Mouse (Mus musculus): ENCODE results near the gene B3gat1. TPM values are rescaled to one million over a fixed set of nuclear protein-coding genes. Genes with fewer than 3 reads are reported as not detected.

B3gat1 gene
- polyA plus RNA-seq, 1 experiment from 2014 or later = 5.7 TPM

- WGBS = 55% methylated on average over 7 of the region's 7 CpGs
- DNase-seq (ENCODE audit: low spot score, missing footprints) (no peak), ATAC-seq (ENCODE audit: low FRiP score) (no peak)
- H3K4me1 ChIP-seq (ENCODE audit: control insufficient read depth, insufficient read depth, low read length) = no peaks in the 10 kb centered on the region
- no peak overlapping the region for H3K27ac ChIP-seq (ENCODE audit: low read depth, low read length)
- H3K9me3 ChIP-seq (ENCODE audit: control insufficient read depth, low read length) = no peaks in the 10 kb centered on the region
- no peak overlapping the region for H3K9ac ChIP-seq (ENCODE audit: low read length)
- no peak overlapping the region for H3K4me2 ChIP-seq
- no peak overlapping the region for H3K4me3 ChIP-seq (ENCODE audit: low read depth, low read length)
- no peaks in the 10 kb centered on the region for H3K36me3 ChIP-seq (ENCODE audit: control insufficient read depth, insufficient read depth, low read length)
- no peaks in the 10 kb centered on the region for H3K27me3 ChIP-seq (ENCODE audit: control insufficient read depth, insufficient read depth, low read length)
These were observed 11.8 kb upstream of the B3gat1 start for GRCm38 (mm10) chr9:26721771-26722170.

- ATAC-seq (ENCODE audit: low FRiP score) (no peak), DNase-seq (ENCODE audit: low spot score, missing footprints) (no peak)
- no peaks in the 10 kb centered on the region for H3K36me3 ChIP-seq (ENCODE audit: control insufficient read depth, insufficient read depth, low read length)
- 89% methylated on average over 3 of the region's 3 CpGs for WGBS
- no peaks in the 10 kb centered on the region for H3K4me1 ChIP-seq (ENCODE audit: control insufficient read depth, insufficient read depth, low read length)
- no peak overlapping the region for H3K4me2 ChIP-seq
- no peak overlapping the region for H3K9ac ChIP-seq (ENCODE audit: low read length)
- H3K4me3 ChIP-seq (ENCODE audit: low read depth, low read length) = no peak overlapping the region
- H3K27me3 ChIP-seq (ENCODE audit: control insufficient read depth, insufficient read depth, low read length) = no peaks in the 10 kb centered on the region
- H3K9me3 ChIP-seq (ENCODE audit: control insufficient read depth, low read length) = no peaks in the 10 kb centered on the region
- no peak overlapping the region for H3K27ac ChIP-seq (ENCODE audit: low read depth, low read length)
These were observed 7.8 kb upstream of the B3gat1 start for GRCm38 (mm10) chr9:26725709-26726108.

DNA sequence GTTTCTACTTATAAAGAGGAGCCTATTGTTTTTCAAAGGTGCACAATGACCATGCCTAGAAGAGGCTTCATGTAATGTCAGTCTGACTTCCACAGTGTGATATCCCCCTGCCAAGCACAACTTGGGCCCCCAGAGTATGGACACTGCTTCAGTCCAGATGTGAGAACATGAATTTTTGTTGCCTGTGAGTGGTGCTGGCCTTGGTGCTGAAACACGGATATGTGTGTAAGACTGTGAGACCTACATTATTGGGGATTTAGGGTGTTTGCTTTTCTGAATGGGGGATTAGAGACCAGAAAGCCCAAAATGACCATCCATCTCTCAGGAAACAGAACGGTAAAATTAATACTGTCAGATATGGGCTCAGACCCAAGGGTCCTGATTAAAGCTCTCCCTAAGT, 6.1 kb upstream of the B3gat1 start:
- Histone ChIP-seq H3K4me3 (ENCODE audit: low read depth, low read length) (no peak overlapping the region), H3K9ac (ENCODE audit: low read length) (no peak overlapping the region), H3K27ac (ENCODE audit: low read depth, low read length) (no peak overlapping the region), H3K27me3 (ENCODE audit: control insufficient read depth, insufficient read depth, low read length) (no peaks in the 10 kb centered on the region), H3K9me3 (ENCODE audit: control insufficient read depth, low read length) (no peaks in the 10 kb centered on the region), H3K4me1 (ENCODE audit: control insufficient read depth, insufficient read depth, low read length) (no peaks in the 10 kb centered on the region), H3K4me2 (no peak overlapping the region), H3K36me3 (ENCODE audit: control insufficient read depth, insufficient read depth, low read length) (no peaks in the 10 kb centered on the region)
- WGBS = 51% methylated on average over 2 of the region's 2 CpGs
- DNase-seq (ENCODE audit: low spot score, missing footprints) (peak; percentile 84), ATAC-seq (ENCODE audit: low FRiP score) (no peak)

DNA sequence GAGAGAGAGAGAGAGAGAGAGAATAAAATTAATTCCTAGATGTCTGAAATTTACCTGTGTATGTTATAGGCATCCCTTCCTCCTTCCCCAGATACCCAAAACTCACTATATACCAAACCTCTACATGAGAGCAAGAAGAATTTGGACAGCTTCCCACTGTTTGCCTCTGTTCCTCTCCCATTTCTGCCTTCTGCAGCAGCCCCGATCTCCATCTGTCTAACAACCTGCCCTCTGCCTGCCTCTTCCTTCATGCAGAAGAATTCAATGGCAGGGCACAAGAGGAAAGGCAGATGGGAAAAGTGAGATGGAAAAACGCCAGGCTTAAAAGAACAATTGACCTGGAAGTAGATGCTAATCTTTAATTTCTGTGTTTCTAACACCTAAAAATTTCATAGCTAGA, 5.0 kb upstream of the B3gat1 start:
- Histone ChIP-seq H3K27me3 (ENCODE audit: control insufficient read depth, insufficient read depth, low read length) (no peaks in the 10 kb centered on the region; the same call in 1 of the 2 replicates), H3K4me3 (ENCODE audit: low read depth, low read length) (no peak overlapping the region), H3K4me1 (ENCODE audit: control insufficient read depth, insufficient read depth, low read length) (no peaks in the 10 kb centered on the region; the same call in 1 of the 2 replicates), H3K9me3 (ENCODE audit: control insufficient read depth, low read length) (no peaks in the 10 kb centered on the region), H3K36me3 (ENCODE audit: control insufficient read depth, insufficient read depth, low read length) (no peaks in the 10 kb centered on the region), H3K4me2 (no peak overlapping the region), H3K27ac (ENCODE audit: low read depth, low read length) (no peak overlapping the region), H3K9ac (ENCODE audit: low read length) (no peak overlapping the region)
- 75% methylated on average over 2 of the region's 2 CpGs for WGBS
- DNase-seq (ENCODE audit: low spot score, missing footprints) = no peak
- ATAC-seq (ENCODE audit: low FRiP score) = no peak

DNA sequence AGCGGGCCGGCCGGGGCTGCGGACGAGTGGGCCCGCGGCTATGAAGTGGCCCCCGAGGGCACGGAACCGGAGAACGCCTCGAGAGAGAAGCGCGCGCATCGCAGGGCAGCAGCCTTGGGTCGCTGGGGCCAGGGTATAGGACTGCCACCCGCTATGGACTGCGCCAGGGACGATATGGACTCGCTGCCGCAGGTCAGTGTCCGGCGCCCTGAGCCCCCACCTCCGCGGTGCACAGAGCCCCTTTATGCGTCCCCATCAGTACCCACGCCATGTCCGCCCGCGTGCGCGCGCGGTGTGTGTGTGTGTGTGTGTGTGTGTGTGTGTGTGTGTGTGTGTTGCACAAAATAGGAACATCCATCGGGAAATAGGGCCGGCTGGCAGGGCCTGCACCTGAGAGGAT, 458 bp downstream of the B3gat1 start:
- H3K9ac ChIP-seq (ENCODE audit: low read length) = peak overlapping the region; percentile 86
- no peaks in the 10 kb centered on the region for H3K36me3 ChIP-seq (ENCODE audit: control insufficient read depth, insufficient read depth, low read length)
- DNase-seq (ENCODE audit: low spot score, missing footprints) = peak; percentile 93
- peak overlapping the region; percentile 92 for H3K4me2 ChIP-seq
- H3K4me3 ChIP-seq (ENCODE audit: low read depth, low read length) = peak overlapping the region; percentile 72
- H3K27ac ChIP-seq (ENCODE audit: low read depth, low read length) = no peak overlapping the region; the same call in 1 of the 2 replicates
- peak; percentile 80 for ATAC-seq (ENCODE audit: low FRiP score)
- no peaks in the 10 kb centered on the region; the same call in none of the 2 replicates for H3K4me1 ChIP-seq (ENCODE audit: control insufficient read depth, insufficient read depth, low read length)
- H3K27me3 ChIP-seq (ENCODE audit: control insufficient read depth, insufficient read depth, low read length) = peaks cover 3% of the 10 kb centered on the region; the same call in 1 of the 2 replicates
- under 1% methylated on average over 32 of the region's 37 CpGs for WGBS
- no peaks in the 10 kb centered on the region for H3K9me3 ChIP-seq (ENCODE audit: control insufficient read depth, low read length)

DNA sequence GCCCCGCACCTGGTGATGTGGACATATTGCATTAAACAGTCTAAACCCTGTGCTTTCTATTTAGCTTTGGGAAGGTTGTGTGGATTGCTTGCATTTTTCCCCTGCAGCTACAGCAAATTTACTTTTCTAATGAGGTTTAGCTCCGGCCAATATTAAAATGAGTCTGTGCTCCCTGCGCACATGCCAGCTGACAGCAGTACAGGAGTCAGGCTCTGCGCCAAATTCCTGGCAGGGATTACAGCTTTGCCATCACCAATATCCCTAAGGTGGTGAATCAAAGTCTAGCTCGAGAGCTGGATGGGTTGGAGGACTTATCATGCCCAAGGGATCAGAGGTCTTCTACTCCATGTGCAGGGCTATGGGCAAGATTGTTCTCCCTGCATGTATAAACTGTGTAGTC, 3.6 kb downstream of the B3gat1 start:
- H3K4me2 ChIP-seq = no peak overlapping the region
- no peaks in the 10 kb centered on the region for H3K36me3 ChIP-seq (ENCODE audit: control insufficient read depth, insufficient read depth, low read length)
- no peak overlapping the region for H3K27ac ChIP-seq (ENCODE audit: low read depth, low read length)
- H3K4me3 ChIP-seq (ENCODE audit: low read depth, low read length) = no peak overlapping the region
- WGBS = 79% methylated on average over 5 of the region's 5 CpGs
- H3K27me3 ChIP-seq (ENCODE audit: control insufficient read depth, insufficient read depth, low read length) = peaks cover 3% of the 10 kb centered on the region; the same call in 1 of the 2 replicates
- no peaks in the 10 kb centered on the region for H3K9me3 ChIP-seq (ENCODE audit: control insufficient read depth, low read length)
- no peak for DNase-seq (ENCODE audit: low spot score, missing footprints)
- H3K4me1 ChIP-seq (ENCODE audit: control insufficient read depth, insufficient read depth, low read length) = no peaks in the 10 kb centered on the region; the same call in none of the 2 replicates
- ATAC-seq (ENCODE audit: low FRiP score) = no peak
- no peak overlapping the region for H3K9ac ChIP-seq (ENCODE audit: low read length)

DNA sequence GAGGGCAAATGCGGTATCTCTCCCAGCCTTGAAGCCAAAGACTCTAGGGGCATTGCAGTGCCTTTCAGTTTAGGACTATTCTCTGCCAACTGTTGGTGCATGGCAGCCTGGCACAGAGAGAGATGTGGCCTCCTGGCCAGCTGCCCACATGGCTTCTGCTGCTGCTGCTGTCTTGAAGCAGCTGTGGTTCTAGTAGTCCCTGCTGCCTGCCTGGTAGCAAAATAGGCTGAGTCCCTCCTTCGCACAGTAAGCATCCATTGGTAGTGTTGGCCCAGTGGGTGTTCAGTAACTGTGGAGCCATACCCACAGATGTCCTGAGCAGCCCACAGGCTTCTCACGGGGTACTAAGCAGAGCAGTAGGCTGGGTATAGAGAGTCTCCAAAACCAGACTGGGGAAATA, 9.3 kb downstream of the B3gat1 start:
- H3K9me3 ChIP-seq (ENCODE audit: control insufficient read depth, low read length) = no peaks in the 10 kb centered on the region
- 83% methylated on average over 3 of the region's 3 CpGs for WGBS
- ATAC-seq (ENCODE audit: low FRiP score) = no peak
- no peak for DNase-seq (ENCODE audit: low spot score, missing footprints)
- no peaks in the 10 kb centered on the region for H3K36me3 ChIP-seq (ENCODE audit: control insufficient read depth, insufficient read depth, low read length)
- no peak overlapping the region for H3K27ac ChIP-seq (ENCODE audit: low read depth, low read length)
- H3K4me3 ChIP-seq (ENCODE audit: low read depth, low read length) = no peak overlapping the region
- H3K9ac ChIP-seq (ENCODE audit: low read length) = no peak overlapping the region
- H3K4me1 ChIP-seq (ENCODE audit: control insufficient read depth, insufficient read depth, low read length) = no peaks in the 10 kb centered on the region; the same call in 1 of the 2 replicates
- H3K27me3 ChIP-seq (ENCODE audit: control insufficient read depth, insufficient read depth, low read length) = no peaks in the 10 kb centered on the region
- H3K4me2 ChIP-seq = no peak overlapping the region

- 12% methylated on average over 4 of the region's 4 CpGs for WGBS
- Histone ChIP-seq H3K36me3 (ENCODE audit: control insufficient read depth, insufficient read depth, low read length) (no peaks in the 10 kb centered on the region), H3K27me3 (ENCODE audit: control insufficient read depth, insufficient read depth, low read length) (no peaks in the 10 kb centered on the region), H3K9ac (ENCODE audit: low read length) (no peak overlapping the region), H3K27ac (ENCODE audit: low read depth, low read length) (no peak overlapping the region), H3K4me3 (ENCODE audit: low read depth, low read length) (no peak overlapping the region), H3K4me2 (no peak overlapping the region), H3K4me1 (ENCODE audit: control insufficient read depth, insufficient read depth, low read length) (no peaks in the 10 kb centered on the region; the same call in 1 of the 2 replicates), H3K9me3 (ENCODE audit: control insufficient read depth, low read length) (no peaks in the 10 kb centered on the region)
- DNase-seq (ENCODE audit: low spot score, missing footprints) (no peak), ATAC-seq (ENCODE audit: low FRiP score) (peak; percentile 50; the same call in 1 of the 2 replicates)
These were observed 13.6 kb downstream of the B3gat1 start for GRCm38 (mm10) chr9:26747121-26747520.

DNA sequence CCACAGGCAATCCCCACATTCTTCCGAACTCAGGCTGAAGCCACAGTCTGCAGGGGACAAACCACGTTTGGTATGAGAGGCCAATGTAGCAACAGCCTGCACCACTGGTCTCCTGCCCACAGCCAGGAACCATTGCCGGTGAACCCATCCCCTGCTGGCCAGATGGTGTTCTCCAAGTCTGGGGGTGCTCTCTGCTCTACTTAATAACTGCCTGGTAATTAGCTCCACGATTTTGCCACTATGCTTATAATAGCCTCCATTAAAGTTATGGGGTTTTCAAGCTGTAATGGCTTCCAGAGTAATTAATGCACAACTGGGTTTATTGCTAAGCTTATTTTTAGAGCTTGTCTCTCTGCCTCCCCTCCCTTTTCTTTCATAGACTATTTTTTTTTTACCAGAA, 15.4 kb downstream of the B3gat1 start:
- Histone ChIP-seq H3K36me3 (ENCODE audit: control insufficient read depth, insufficient read depth, low read length) (no peaks in the 10 kb centered on the region), H3K27ac (ENCODE audit: low read depth, low read length) (no peak overlapping the region), H3K27me3 (ENCODE audit: control insufficient read depth, insufficient read depth, low read length) (no peaks in the 10 kb centered on the region), H3K4me1 (ENCODE audit: control insufficient read depth, insufficient read depth, low read length) (no peaks in the 10 kb centered on the region; the same call in 1 of the 2 replicates), H3K4me2 (no peak overlapping the region), H3K4me3 (ENCODE audit: low read depth, low read length) (no peak overlapping the region), H3K9ac (ENCODE audit: low read length) (no peak overlapping the region), H3K9me3 (ENCODE audit: control insufficient read depth, low read length) (no peaks in the 10 kb centered on the region)
- DNase-seq (ENCODE audit: low spot score, missing footprints) (no peak), ATAC-seq (ENCODE audit: low FRiP score) (no peak)
- WGBS = 81% methylated on average over 4 of the region's 4 CpGs

Measured in midbrain, embryonic 11.5 days (tissue).